Mouse (Mus musculus): ENCODE data around the gene Gm28042. TPM values are rescaled to one million over a fixed set of nuclear protein-coding genes. Genes with fewer than 3 reads are reported as not detected.

Gm28042 gene
- polyA plus RNA-seq, 1 experiment from 2014 or later, result 3.6 TPM

DNA sequence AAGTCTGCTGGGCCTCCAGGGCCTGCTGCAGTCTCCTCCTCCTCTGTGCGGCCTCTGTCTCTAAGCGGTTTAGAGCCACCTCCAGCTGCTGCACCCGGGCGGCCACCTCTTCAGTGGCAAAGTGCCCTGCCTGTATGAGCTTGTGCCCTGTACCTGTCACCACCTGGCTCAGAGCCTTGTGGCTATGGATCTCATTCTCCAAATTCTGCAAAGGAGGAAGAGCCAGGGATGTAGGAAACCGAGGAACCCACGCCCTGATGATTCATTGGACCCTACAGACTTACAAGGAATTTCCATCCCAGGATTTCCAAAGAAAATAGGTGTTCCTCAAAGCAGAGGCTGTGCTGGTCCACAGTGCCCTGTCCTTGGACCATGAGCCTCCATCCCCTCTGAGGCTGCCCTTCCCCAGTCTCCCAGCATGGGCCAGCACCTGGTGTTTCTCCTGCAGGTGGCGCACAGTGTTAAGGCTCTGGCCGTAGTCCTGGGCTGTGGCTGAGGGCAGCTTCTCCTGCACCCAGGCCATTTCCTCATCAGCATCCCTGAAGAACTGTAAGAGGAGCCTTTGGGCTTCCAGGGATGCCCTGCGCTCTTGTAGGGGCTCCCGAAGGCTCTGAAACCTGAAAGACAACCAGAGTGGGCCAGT lies 22.5 kb downstream of the Gm28042 start:
- Histone ChIP-seq H3K4me2 (no peak overlapping the region), H3K4me1 (ENCODE audit: control insufficient read depth, insufficient read depth, low read length) (no peaks in the 10 kb centered on the region), H3K4me3 (ENCODE audit: low read depth, low read length) (no peak overlapping the region), H3K9me3 (ENCODE audit: control insufficient read depth, low read length) (no peaks in the 10 kb centered on the region), H3K27ac (ENCODE audit: low read depth, low read length) (no peak overlapping the region), H3K9ac (ENCODE audit: low read length) (no peak overlapping the region), H3K36me3 (ENCODE audit: control insufficient read depth, insufficient read depth, low read length) (no peaks in the 10 kb centered on the region), H3K27me3 (ENCODE audit: control insufficient read depth, insufficient read depth, low read length) (no peaks in the 10 kb centered on the region)
- WGBS, result 61% methylated on average over 10 of the region's 10 CpGs
- no peak for ATAC-seq (ENCODE audit: low FRiP score)
- DNase-seq (ENCODE audit: low spot score, missing footprints), result no peak

DNA sequence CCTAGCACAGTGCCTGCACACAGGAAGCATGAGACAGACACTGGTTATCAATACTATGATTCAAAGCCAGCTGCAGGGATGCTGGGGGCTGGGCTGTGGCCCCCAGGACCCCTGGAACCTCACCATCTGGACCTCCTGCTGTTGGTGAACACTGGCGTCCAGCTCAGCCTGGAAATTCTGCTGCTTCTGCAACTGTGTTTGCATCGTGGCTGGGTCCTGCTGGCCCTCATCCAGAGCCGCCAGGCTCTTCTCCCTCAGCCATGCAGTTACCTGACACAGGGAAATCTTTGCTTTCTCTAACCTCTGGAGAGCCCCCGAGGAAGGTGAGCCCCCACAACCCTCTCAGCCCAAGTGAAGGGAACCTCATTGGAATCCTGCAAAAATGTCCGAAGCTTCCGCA lies 24.1 kb downstream of the Gm28042 start:
- 68% methylated on average over 6 of the region's 6 CpGs for WGBS
- Histone ChIP-seq H3K27ac (ENCODE audit: low read depth, low read length) (no peak overlapping the region), H3K4me3 (ENCODE audit: low read depth, low read length) (no peak overlapping the region), H3K27me3 (ENCODE audit: control insufficient read depth, insufficient read depth, low read length) (no peaks in the 10 kb centered on the region), H3K4me2 (no peak overlapping the region), H3K9me3 (ENCODE audit: control insufficient read depth, low read length) (no peaks in the 10 kb centered on the region), H3K4me1 (ENCODE audit: control insufficient read depth, insufficient read depth, low read length) (no peaks in the 10 kb centered on the region), H3K36me3 (ENCODE audit: control insufficient read depth, insufficient read depth, low read length) (no peaks in the 10 kb centered on the region), H3K9ac (ENCODE audit: low read length) (no peak overlapping the region)
- ATAC-seq (ENCODE audit: low FRiP score), result no peak
- no peak for DNase-seq (ENCODE audit: low spot score, missing footprints)

- no peak overlapping the region for H3K4me3 ChIP-seq (ENCODE audit: low read depth, low read length)
- H3K27me3 ChIP-seq (ENCODE audit: control insufficient read depth, insufficient read depth, low read length), result no peaks in the 10 kb centered on the region
- no peaks in the 10 kb centered on the region for H3K4me1 ChIP-seq (ENCODE audit: control insufficient read depth, insufficient read depth, low read length)
- no peaks in the 10 kb centered on the region for H3K36me3 ChIP-seq (ENCODE audit: control insufficient read depth, insufficient read depth, low read length)
- H3K27ac ChIP-seq (ENCODE audit: low read depth, low read length), result no peak overlapping the region
- 92% methylated on average over 12 of the region's 12 CpGs for WGBS
- ATAC-seq (ENCODE audit: low FRiP score) (no peak), DNase-seq (ENCODE audit: low spot score, missing footprints) (no peak)
- no peak overlapping the region for H3K4me2 ChIP-seq
- H3K9ac ChIP-seq (ENCODE audit: low read length), result no peak overlapping the region
- H3K9me3 ChIP-seq (ENCODE audit: control insufficient read depth, low read length), result no peaks in the 10 kb centered on the region
Measured at GRCm38 (mm10) chr2:120054771-120055552, 27.7 kb downstream of the Gm28042 start.

GRCm38 (mm10) chr2:120055923-120056322 lies 28.6 kb downstream of the Gm28042 start:
- Histone ChIP-seq H3K4me2 (no peak overlapping the region), H3K27ac (ENCODE audit: low read depth, low read length) (no peak overlapping the region), H3K9ac (ENCODE audit: low read length) (no peak overlapping the region), H3K4me3 (ENCODE audit: low read depth, low read length) (no peak overlapping the region), H3K36me3 (ENCODE audit: control insufficient read depth, insufficient read depth, low read length) (no peaks in the 10 kb centered on the region), H3K27me3 (ENCODE audit: control insufficient read depth, insufficient read depth, low read length) (no peaks in the 10 kb centered on the region), H3K4me1 (ENCODE audit: control insufficient read depth, insufficient read depth, low read length) (no peaks in the 10 kb centered on the region), H3K9me3 (ENCODE audit: control insufficient read depth, low read length) (no peaks in the 10 kb centered on the region)
- 89% methylated on average over 10 of the region's 10 CpGs for WGBS
- no peak for DNase-seq (ENCODE audit: low spot score, missing footprints)
- no peak for ATAC-seq (ENCODE audit: low FRiP score)

DNA sequence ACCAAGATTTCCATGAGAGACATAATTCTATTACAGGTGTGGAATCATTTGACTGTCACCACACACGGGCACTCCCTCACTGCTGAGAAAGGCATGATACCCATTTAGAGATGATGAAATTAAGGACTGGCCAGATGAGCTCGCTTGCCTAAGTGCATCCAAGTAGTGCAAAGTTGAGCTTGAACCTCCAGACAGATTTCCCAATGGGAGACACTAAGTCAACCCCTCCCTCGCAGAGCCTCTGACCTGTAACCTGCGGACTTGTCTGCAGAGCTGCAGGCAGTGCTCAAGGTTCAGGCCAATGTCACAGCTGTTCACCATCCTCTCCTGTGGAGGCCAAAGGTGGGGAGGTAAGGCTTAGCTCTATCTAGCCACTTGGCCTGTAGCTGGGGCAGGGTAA lies 31.5 kb downstream of the Gm28042 start:
- Histone ChIP-seq H3K4me2 (no peak overlapping the region), H3K27ac (ENCODE audit: low read depth, low read length) (no peak overlapping the region), H3K27me3 (ENCODE audit: control insufficient read depth, insufficient read depth, low read length) (no peaks in the 10 kb centered on the region), H3K4me1 (ENCODE audit: control insufficient read depth, insufficient read depth, low read length) (no peaks in the 10 kb centered on the region), H3K36me3 (ENCODE audit: control insufficient read depth, insufficient read depth, low read length) (no peaks in the 10 kb centered on the region), H3K9me3 (ENCODE audit: control insufficient read depth, low read length) (no peaks in the 10 kb centered on the region), H3K9ac (ENCODE audit: low read length) (no peak overlapping the region), H3K4me3 (ENCODE audit: low read depth, low read length) (no peak overlapping the region)
- DNase-seq (ENCODE audit: low spot score, missing footprints), result no peak
- ATAC-seq (ENCODE audit: low FRiP score), result no peak
- 85% methylated on average over 4 of the region's 4 CpGs for WGBS

GRCm38 (mm10) chr2:120059466-120059865 lies 32.2 kb downstream of the Gm28042 start:
- H3K9me3 ChIP-seq (ENCODE audit: control insufficient read depth, low read length), result no peaks in the 10 kb centered on the region
- H3K27me3 ChIP-seq (ENCODE audit: control insufficient read depth, insufficient read depth, low read length), result no peaks in the 10 kb centered on the region
- DNase-seq (ENCODE audit: low spot score, missing footprints), result no peak
- no peak overlapping the region for H3K27ac ChIP-seq (ENCODE audit: low read depth, low read length)
- ATAC-seq (ENCODE audit: low FRiP score), result no peak
- no peak overlapping the region for H3K4me2 ChIP-seq
- no peaks in the 10 kb centered on the region for H3K36me3 ChIP-seq (ENCODE audit: control insufficient read depth, insufficient read depth, low read length)
- 75% methylated on average over 3 of the region's 3 CpGs for WGBS
- no peak overlapping the region for H3K4me3 ChIP-seq (ENCODE audit: low read depth, low read length)
- no peak overlapping the region for H3K9ac ChIP-seq (ENCODE audit: low read length)
- no peaks in the 10 kb centered on the region for H3K4me1 ChIP-seq (ENCODE audit: control insufficient read depth, insufficient read depth, low read length)

- Histone ChIP-seq H3K4me3 (ENCODE audit: low read depth, low read length) (no peak overlapping the region), H3K4me2 (no peak overlapping the region), H3K36me3 (ENCODE audit: control insufficient read depth, insufficient read depth, low read length) (no peaks in the 10 kb centered on the region), H3K27ac (ENCODE audit: low read depth, low read length) (no peak overlapping the region), H3K4me1 (ENCODE audit: control insufficient read depth, insufficient read depth, low read length) (no peaks in the 10 kb centered on the region), H3K9me3 (ENCODE audit: control insufficient read depth, low read length) (no peaks in the 10 kb centered on the region), H3K9ac (ENCODE audit: low read length) (no peak overlapping the region), H3K27me3 (ENCODE audit: control insufficient read depth, insufficient read depth, low read length) (no peaks in the 10 kb centered on the region)
- no peak for ATAC-seq (ENCODE audit: low FRiP score)
- DNase-seq (ENCODE audit: low spot score, missing footprints), result no peak
- WGBS, result 80% methylated on average over 6 of the region's 6 CpGs
Measured at GRCm38 (mm10) chr2:120060190-120060589, 32.9 kb downstream of the Gm28042 start.

GRCm38 (mm10) chr2:120060651-120061050 lies 33.4 kb downstream of the Gm28042 start:
- Histone ChIP-seq H3K9me3 (ENCODE audit: control insufficient read depth, low read length) (no peaks in the 10 kb centered on the region), H3K27me3 (ENCODE audit: control insufficient read depth, insufficient read depth, low read length) (no peaks in the 10 kb centered on the region), H3K4me3 (ENCODE audit: low read depth, low read length) (no peak overlapping the region), H3K9ac (ENCODE audit: low read length) (no peak overlapping the region), H3K4me1 (ENCODE audit: control insufficient read depth, insufficient read depth, low read length) (no peaks in the 10 kb centered on the region), H3K27ac (ENCODE audit: low read depth, low read length) (no peak overlapping the region), H3K4me2 (no peak overlapping the region), H3K36me3 (ENCODE audit: control insufficient read depth, insufficient read depth, low read length) (no peaks in the 10 kb centered on the region)
- DNase-seq (ENCODE audit: low spot score, missing footprints) (no peak), ATAC-seq (ENCODE audit: low FRiP score) (no peak)
- WGBS, result 74% methylated on average over 9 of the region's 9 CpGs

DNA sequence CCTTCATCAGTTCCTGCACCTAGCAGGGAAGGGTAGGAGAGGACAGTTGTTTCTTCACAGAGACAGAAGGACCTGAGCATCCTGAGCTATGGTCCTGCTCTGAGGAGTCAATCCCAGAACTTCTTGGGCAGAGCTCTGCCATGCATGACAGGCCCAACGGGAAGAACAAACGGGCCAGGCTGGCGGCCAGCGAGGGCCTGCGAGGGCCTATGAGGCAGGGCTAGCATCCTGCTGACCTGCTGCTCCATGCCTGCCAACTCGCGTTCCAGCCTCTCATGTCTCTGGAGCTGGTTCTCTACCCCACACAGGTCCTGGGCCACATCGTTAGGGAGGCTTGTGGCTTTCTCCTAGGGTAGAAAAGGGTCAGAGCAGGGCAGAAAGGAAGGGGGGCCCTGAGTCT lies 35.0 kb downstream of the Gm28042 start:
- DNase-seq (ENCODE audit: low spot score, missing footprints), result no peak
- Histone ChIP-seq H3K4me1 (ENCODE audit: control insufficient read depth, insufficient read depth, low read length) (no peaks in the 10 kb centered on the region), H3K27me3 (ENCODE audit: control insufficient read depth, insufficient read depth, low read length) (no peaks in the 10 kb centered on the region), H3K27ac (ENCODE audit: low read depth, low read length) (no peak overlapping the region), H3K36me3 (ENCODE audit: control insufficient read depth, insufficient read depth, low read length) (no peaks in the 10 kb centered on the region), H3K9ac (ENCODE audit: low read length) (no peak overlapping the region), H3K4me2 (no peak overlapping the region), H3K9me3 (ENCODE audit: control insufficient read depth, low read length) (no peaks in the 10 kb centered on the region), H3K4me3 (ENCODE audit: low read depth, low read length) (no peak overlapping the region)
- WGBS, result 74% methylated on average over 8 of the region's 8 CpGs
- ATAC-seq (ENCODE audit: low FRiP score), result no peak

Measured in midbrain, embryonic 11.5 days (tissue).